Mouse (Mus musculus) large intestine, adult 2 months (tissue): ENCODE measurements around the gene Wapl. TPM values are rescaled to one million over a fixed set of nuclear protein-coding genes. Genes with fewer than 3 reads are reported as not detected.

ENCODE experiments used
- DNase-seq: peaks from one replicate; pipeline ENCODE4 v3.0.0-alpha.2; 2012; ENCODE audit warnings: low read depth, low spot score
- WGBS: fragments of 180-500 bp; shearing (Covaris S2); methylation state at CpG from one replicate; pipeline ENCODE4 v1.1.7; 2018; 5-methylcytosine and 5-hydroxymethylcytosine counted together
- polyA plus RNA-seq: library from polyadenylated mRNA; depleted of rRNA; stranded (reverse); fragments of >200 nt; gene quantifications from 2 replicates; pipeline ENCODE4 v1.2.3, GENCODE M21; 2012; rRNA removed

The Wapl gene
- polyA plus RNA-seq, 1 experiment, result 25.3 TPM

DNA sequence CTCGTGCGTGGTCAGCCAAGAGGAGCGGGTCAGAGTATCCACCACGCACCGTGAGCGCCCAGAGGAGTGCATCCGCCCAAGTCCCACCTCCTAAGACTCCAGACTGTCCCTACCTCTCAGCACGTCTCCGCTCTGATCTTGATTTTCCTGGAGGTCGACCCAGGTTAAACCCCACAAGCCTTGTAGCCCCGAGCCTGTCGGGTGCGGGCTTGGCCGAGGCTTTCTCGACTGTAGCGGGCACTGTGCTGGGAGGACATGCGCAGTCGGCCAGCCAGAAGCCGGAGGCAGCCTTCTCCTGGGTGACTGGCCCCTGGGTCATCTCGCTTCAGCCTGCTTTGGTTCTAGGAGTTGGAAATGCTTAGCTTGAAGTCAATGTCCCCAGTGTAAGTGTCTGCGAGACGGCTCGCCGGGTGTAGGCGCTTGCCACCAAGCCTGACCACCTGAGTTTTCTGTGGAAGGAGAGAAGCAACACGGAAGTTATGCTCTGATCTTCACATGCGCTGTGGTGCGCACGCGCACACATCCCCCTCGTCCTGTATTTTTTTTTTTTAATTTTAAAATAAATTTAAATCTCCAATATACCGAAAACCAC, 95.9 kb downstream of the Wapl start:
- no peak for DNase-seq
- WGBS, result 26% methylated on average over 32 of the region's 32 CpGs

DNA sequence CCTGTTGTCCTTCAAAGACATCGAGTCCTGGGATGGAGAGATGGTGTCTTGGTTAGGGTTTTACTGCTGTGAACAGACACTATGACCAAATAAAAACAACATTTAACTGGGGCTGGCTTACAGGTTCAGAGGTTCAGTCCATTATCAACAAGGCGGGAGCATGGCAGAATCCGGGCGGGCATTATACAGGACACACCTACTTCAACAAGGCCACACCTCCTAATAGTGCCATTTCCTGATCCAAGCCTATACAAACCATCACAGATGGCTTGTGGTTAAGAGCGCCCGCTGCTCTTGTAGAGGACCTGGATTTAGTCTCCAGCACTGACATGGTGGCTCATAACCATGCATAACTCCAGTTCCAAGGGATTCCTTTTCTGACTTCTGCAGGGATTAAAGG, 96.7 kb downstream of the Wapl start:
- WGBS, result 61% methylated on average over 6 of the region's 6 CpGs
- DNase-seq, result no peak

DNA sequence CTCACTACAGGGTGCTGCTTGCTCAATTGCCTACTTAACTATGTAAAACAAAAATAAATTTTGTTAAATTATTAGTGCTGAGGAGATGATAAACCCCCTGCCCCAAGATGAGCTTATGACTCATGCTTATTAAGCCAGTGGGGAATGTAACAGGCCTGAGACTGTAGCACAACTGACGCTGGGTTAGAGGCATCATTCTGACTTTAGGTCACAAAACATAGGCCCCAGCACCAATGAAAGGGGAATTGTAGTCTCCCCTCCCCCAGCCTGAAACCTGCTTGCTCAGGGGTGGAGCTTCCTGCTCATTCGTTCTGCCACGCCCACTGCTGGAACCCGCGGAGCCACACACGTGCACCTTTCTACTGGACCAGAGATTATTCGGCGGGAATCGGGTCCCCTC, 97.9 kb downstream of the Wapl start:
- WGBS, result 31% methylated on average over 9 of the region's 9 CpGs
- DNase-seq, result no peak

DNA sequence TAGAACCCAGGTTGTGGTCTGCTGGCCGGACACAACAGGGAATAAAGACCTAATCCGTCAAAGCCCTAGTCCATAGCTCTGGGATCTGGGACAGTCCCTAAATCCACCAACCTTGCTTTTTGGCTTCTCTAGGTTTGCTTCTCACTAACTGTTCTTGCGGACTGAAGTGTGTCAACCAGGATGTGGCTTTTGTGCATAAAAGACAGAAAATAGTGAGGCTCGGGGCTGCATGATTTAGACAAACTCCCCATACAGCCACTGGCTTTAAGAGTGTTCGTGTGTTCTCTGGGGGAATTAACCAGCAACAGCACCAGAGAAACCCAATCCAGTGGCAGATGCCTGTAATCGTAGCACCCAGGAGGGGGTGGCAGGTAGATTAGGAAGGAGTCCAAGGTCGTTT, 98.4 kb downstream of the Wapl start:
- 67% methylated on average over 7 of the region's 7 CpGs for whole genome bisulfite sequencing
- no peak for DNase-seq

DNA sequence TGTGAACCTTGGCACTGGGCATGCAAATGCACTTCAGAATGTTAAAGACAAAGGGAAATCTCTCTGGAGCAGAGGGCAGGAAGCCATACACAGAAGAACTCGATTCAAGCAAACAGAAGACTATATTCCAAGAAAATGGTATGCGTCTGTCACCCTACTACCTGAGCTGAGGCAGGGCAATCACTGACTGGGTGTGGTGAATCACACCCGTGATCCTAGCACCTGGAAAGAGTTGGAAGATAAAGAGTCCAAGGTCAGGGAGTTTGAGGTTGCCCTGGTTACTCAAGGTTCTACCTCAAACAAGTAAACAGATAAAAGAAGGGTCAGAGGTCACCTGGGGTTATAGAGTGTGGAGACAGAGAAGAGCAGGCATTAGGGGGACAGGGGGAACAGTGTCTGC, 100.0 kb downstream of the Wapl start:
- WGBS, result 43% methylated on average over 3 of the region's 3 CpGs
- DNase-seq, result peak; percentile 42

DNA sequence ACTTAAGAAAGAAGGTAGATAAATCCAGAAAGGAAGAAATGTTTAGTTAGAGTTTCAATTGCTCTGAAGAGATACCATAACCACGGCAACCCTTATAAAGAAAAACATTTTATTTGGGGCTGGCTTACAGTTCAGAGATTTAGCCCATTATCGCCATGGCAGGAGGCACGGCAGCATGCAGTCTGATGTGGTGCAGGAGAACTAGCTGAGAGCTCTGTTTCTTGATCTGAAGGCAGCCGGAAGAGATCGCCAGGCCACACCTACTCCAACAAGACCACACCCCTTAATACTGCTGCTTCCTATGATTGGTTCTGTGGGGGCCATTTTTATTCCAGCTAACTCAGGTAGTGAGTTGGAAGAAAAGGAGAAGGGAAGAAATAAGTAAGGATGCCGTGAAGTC, 100.5 kb downstream of the Wapl start:
- DNase-seq, result no peak
- 79% methylated on average over 6 of the region's 6 CpGs for WGBS

DNA sequence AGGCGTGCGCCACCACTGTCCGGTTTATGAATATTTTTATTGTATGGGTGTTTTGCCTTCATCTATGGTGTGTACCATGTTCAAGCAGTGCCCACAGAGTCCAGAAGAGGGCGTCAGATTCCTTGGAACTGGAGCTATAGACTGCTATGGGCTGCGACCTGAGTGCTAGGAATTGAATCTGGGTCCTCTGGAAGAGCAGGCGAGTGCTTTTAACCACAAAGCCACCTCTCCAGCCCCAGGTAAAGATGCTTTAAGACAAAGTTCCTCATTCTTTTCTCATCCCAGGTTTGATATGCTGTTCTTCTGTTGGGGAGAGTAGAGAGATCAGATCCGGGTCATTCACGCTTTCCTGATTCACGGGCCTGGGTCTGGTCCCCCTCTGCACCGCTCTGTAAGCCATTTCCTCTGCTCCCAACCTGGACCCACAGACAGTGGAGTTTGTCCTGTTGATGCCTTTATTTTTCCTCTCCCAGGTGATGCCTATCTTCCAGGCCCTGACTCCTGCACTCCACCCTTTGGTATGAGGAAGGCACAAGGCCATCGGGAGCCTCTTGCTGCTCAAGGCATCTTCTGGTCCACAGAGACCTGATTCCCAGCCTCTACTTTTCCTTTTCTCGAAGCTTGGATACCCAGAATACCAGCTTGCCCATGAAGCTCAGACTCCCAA, 103.1 kb downstream of the Wapl start:
- WGBS, result 88% methylated on average over 12 of the region's 12 CpGs
- DNase-seq, result no peak

DNA sequence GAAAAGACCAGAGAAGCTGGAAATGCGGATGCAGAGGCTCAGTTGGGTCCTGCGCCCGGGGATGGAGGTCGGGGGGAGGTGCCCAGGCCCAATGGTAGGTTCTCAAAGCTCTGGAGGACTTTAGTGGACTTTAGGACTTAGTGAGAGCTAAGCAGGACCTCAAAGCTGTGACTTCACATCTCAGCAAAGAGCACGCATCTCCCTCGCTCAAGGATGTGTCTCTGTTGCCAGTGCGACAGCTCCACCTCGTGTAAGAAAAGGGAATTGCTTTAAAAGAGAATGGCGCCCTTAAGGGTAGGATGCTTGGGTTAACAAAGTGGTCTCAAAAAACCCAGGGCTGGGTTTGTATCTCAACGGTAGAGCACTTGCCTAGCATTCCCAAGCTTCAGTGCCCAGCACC, 104.1 kb downstream of the Wapl start:
- peak; percentile 59 for DNase-seq
- 21% methylated on average over 10 of the region's 10 CpGs for WGBS

DNA sequence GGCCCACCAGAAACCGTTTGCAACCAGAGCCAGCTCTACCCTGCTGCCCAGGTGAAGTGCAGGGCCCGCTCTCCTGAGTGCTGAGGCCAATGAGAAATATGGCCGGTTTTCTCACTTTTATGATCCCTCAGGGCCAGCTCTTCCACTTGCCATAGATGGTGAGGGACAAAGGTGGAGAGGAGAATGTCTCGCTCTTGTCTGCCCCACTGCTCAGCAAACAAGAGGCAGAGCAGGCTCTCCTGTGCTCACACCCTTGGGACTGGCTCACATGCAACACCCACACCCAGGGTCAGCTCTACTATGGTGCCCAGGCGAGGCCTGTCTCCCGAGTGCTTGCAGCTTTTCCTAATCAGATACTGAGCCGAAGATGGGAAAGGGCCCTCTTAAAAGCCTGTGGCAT, 105.0 kb downstream of the Wapl start:
- DNase-seq, result no peak

DNA sequence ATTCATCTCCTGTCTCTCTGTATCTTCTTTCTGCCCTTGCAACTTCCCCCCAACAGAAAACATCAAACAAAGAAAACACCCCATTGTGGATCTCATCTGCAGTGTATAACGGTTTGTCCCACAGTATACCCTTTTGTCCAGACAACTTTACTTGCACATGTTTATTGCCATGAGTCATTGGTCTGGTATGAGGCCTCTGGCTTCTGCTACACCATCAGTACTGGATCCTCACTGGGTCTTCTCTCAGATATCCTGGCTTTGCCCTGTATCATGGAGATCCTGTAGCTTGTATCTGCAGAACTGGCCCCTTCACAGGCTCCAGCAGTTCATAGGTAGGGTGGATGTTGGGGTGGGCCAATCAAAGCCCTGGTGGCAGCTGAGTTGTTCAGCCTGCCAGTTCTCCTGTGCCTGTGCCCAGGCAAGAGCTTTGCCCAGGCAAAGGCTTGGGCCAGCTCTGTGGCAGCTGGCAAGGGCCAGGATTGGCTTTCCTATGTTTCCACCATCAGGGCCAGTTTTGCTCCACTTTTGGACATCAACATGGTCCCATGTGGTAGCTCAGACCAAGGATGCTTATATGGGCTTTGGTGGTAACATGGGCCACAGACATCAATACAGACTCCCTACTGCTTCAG, 119.8 kb downstream of the Wapl start:
- WGBS, result 6% methylated on average over 1 of the region's 1 CpGs
- DNase-seq, result no peak

More for the DNA sequence above, 105.0 kb downstream of the Wapl start:
- 35% methylated on average over 7 of the region's 7 CpGs for WGBS

Other genes starting within 250 kb of the Wapl start
- gene Bmpr1a, start 170.6 kb upstream of the Wapl start, polyA plus RNA-seq, result 6.9 and 14.4 TPM in 2 replicates
- gene 9230112D13Rik, start 151.1 kb upstream of the Wapl start, polyA plus RNA-seq, result 0.26 TPM in 1 of 2 replicates, not detected in the other
- gene Ldb3, start 85.2 kb upstream of the Wapl start, polyA plus RNA-seq, result 19.5 and 45.8 TPM in 2 replicates
- gene Opn4, start 73.8 kb upstream of the Wapl start, polyA plus RNA-seq, result 0.15 TPM in 1 of 2 replicates, not detected in the other
- 0.01 TPM in 1 of 2 replicates, not detected in the other for gene Grid1, start 146.2 kb downstream of the Wapl start, polyA plus RNA-seq